Mouse (Mus musculus) C2C12 (cell line): ENCODE results near the gene Mpv17.

Experiments
- CEBPB ChIP-seq: IDR thresholded peaks from one replicate; pipeline ENCODE4 v1.6.1; 2011; ENCODE audit warnings: low read depth, mild to moderate bottlenecking, control low read depth, moderate library complexity
- CTCF ChIP-seq: IDR thresholded peaks from one replicate; pipeline ENCODE4 v1.5.1; 2011; ENCODE audit not compliant: control insufficient read depth, insufficient read depth, insufficient read length
- MAX ChIP-seq: IDR thresholded peaks from one replicate; pipeline ENCODE4 v1.6.1; 2011; ENCODE audit warnings: mild to moderate bottlenecking, control low read depth
- MYOG ChIP-seq: IDR thresholded peaks from one replicate; pipeline ENCODE4 v1.6.1; 2011; ENCODE audit not compliant: control insufficient read depth, insufficient read length; ENCODE audit errors: extremely low read depth
- USF1 ChIP-seq: IDR thresholded peaks from one replicate; pipeline ENCODE4 v1.6.1; 2011; ENCODE audit warnings: low read depth, mild to moderate bottlenecking, control low read depth, moderate library complexity

- no peak for TF ChIP-seq CTCF
- no peak for TF ChIP-seq MAX
- no peak for TF ChIP-seq USF1
- TF ChIP-seq MYOG: no peak
- no peak for TF ChIP-seq CEBPB
Measured at GRCm38 (mm10) chr5:31197072-31197471, 43.0 kb upstream of the Mpv17 start.
